ENCODE assay signal across 8 mouse cellular contexts in genomic region chr2:30133613-30134377, GRCm38 (mm10). TPM values are rescaled to one million over a fixed set of nuclear protein-coding genes. Genes with fewer than 3 reads are reported as not detected.
A peak's percentile ranks its signal among the peaks of the same experiment; 100 is the strongest.
DNase-seq lines count a peak whose midpoint lies in the region; ATAC-seq and TF ChIP-seq lines count a peak whose summit lies in the region.

Gene Tbc1d13 (plus strand): TSS chr2:30133746.

- peaks cover 33% of the 10 kb centered on the region for H3K36me3 ChIP-seq in embryonic facial prominence, embryonic 15.5 days
- peaks cover 35% of the 10 kb centered on the region for H3K36me3 ChIP-seq in limb, embryonic 14.5 days (ENCODE audit: control insufficient read depth, insufficient read depth, low read length)
- H3K36me3 ChIP-seq in midbrain, postnatal 0 days (ENCODE audit: insufficient read depth, low read length) = peaks cover 5% of the 10 kb centered on the region; the same call in 1 of the 2 replicates

- H3K9me3 ChIP-seq in embryonic facial prominence, embryonic 15.5 days (replicated peaks) = no peaks in the 10 kb centered on the region
- no peaks in the 10 kb centered on the region for H3K9me3 ChIP-seq in limb, embryonic 14.5 days (ENCODE audit: control insufficient read depth, low read length)
- H3K9me3 ChIP-seq in midbrain, postnatal 0 days (ENCODE audit: low read length) = no peaks in the 10 kb centered on the region

- DNase-seq in 416B (ENCODE audit: low read depth) = peak; percentile 98
- DNase-seq in heart, adult 8-10 months (ENCODE audit: low spot score) = peak; percentile 99
- DNase-seq in kidney, adult 9 months = peak; percentile 99
- DNase-seq in limb, embryonic 14.5 days (ENCODE audit: low spot score) = peak; percentile 94
- DNase-seq in midbrain, postnatal 0 days (ENCODE audit: low spot score) = peak; percentile 96
- DNase-seq in spleen, postnatal 14 days (ENCODE audit: low spot score in 2 of 2) = peak; percentile 97 to 98

- H3K27me3 ChIP-seq in embryonic facial prominence, embryonic 15.5 days = no peaks in the 10 kb centered on the region
- no peaks in the 10 kb centered on the region for H3K27me3 ChIP-seq in limb, embryonic 14.5 days (ENCODE audit: control insufficient read depth, insufficient read depth, low read length)
- H3K27me3 ChIP-seq in midbrain, postnatal 0 days (ENCODE audit: insufficient read depth, low read length) = no peaks in the 10 kb centered on the region

- H3K4me3 ChIP-seq in bone marrow, adult 2 months (replicated peaks; ENCODE audit: control insufficient read depth, low read depth, low read length) = peak within 1 kb of the TSS; percentile 90
- peak within 1 kb of the TSS; percentile 97 for H3K4me3 ChIP-seq in embryonic facial prominence, embryonic 15.5 days (replicated peaks)
- H3K4me3 ChIP-seq in limb, embryonic 14.5 days (replicated peaks; ENCODE audit: low read length) = peak within 1 kb of the TSS; percentile 87
- H3K4me3 ChIP-seq in midbrain, postnatal 0 days (ENCODE audit: low read depth, low read length) = peak within 1 kb of the TSS; percentile 78

- peak within 1 kb of the TSS; percentile 85 for H3K4me2 ChIP-seq in embryonic facial prominence, embryonic 15.5 days (replicated peaks)
- H3K4me2 ChIP-seq in limb, embryonic 14.5 days (replicated peaks; ENCODE audit: low read depth, low read length, severe bottlenecking) = peak within 1 kb of the TSS; percentile 96
- H3K4me2 ChIP-seq in midbrain, postnatal 0 days (ENCODE audit: low read depth, low read length, poor library complexity, severe bottlenecking) = peak within 1 kb of the TSS; percentile 90

- H3K4me1 ChIP-seq in bone marrow, adult 2 months (ENCODE audit: control insufficient read depth, insufficient read depth, low read length) = no peaks in the 10 kb centered on the region; the same call in 1 of the 2 replicates
- H3K4me1 ChIP-seq in embryonic facial prominence, embryonic 15.5 days = peaks cover 29% of the 10 kb centered on the region
- H3K4me1 ChIP-seq in limb, embryonic 14.5 days (ENCODE audit: control insufficient read depth, insufficient read depth, low read length) = peaks cover 21% of the 10 kb centered on the region
- H3K4me1 ChIP-seq in midbrain, postnatal 0 days (ENCODE audit: insufficient read depth, low read length) = peaks cover 11% of the 10 kb centered on the region; the same call in 1 of the 2 replicates

- no peak for TF ChIP-seq CTCF in bone marrow, adult 2 months (IDR thresholded peaks at IDR 0.05; ENCODE audit: control insufficient read depth, insufficient read depth, low read length)
- TF ChIP-seq CTCF in midbrain, postnatal 0 days (IDR thresholded peaks at IDR 0.05) = no peak

- TF ChIP-seq POLR2A in bone marrow, adult 2 months (IDR thresholded peaks at IDR 0.05; ENCODE audit: borderline replicate concordance, control insufficient read depth, low read depth, low read length) = peak; percentile 90
- TF ChIP-seq POLR2A in limb, embryonic 14.5 days (IDR thresholded peaks at IDR 0.05; ENCODE audit: borderline replicate concordance, extremely low read depth, insufficient read depth, insufficient read length) = peak; percentile 39; the same call in 1 of the 2 replicates

- peak within 1 kb of the TSS; percentile 63 for H3K9ac ChIP-seq in embryonic facial prominence, embryonic 15.5 days
- peak within 1 kb of the TSS; percentile 77 for H3K9ac ChIP-seq in limb, embryonic 14.5 days (ENCODE audit: low read depth, low read length, severe bottlenecking)
- H3K9ac ChIP-seq in midbrain, postnatal 0 days (replicated peaks; ENCODE audit: low read length, poor library complexity, severe bottlenecking) = peak within 1 kb of the TSS; percentile 79

- H3K27ac ChIP-seq in bone marrow, adult 2 months (ENCODE audit: control insufficient read depth, insufficient read depth, low read depth, low read length, poor library complexity) = peak within 1 kb of the TSS; percentile 68
- H3K27ac ChIP-seq in embryonic facial prominence, embryonic 15.5 days (replicated peaks) = peak within 1 kb of the TSS; percentile 88
- peak within 1 kb of the TSS; percentile 71 for H3K27ac ChIP-seq in limb, embryonic 14.5 days (replicated peaks; ENCODE audit: low read depth, low read length)
- H3K27ac ChIP-seq in midbrain, postnatal 0 days (ENCODE audit: low read depth, low read length) = peak within 1 kb of the TSS; percentile 80

- ATAC-seq in embryonic facial prominence, embryonic 15.5 days (ENCODE audit: insufficient number of reproducible peaks, low FRiP score, low TSS enrichment, low read depth) = peak; percentile 94
- ATAC-seq in limb, embryonic 14.5 days (ENCODE audit: low FRiP score, low read depth) = peak; percentile 97
- peak; percentile 93 for ATAC-seq in midbrain, postnatal 0 days (ENCODE audit: low FRiP score)

- under 1% methylated on average over 46 of the region's 46 CpGs for WGBS in bone marrow, adult 2 months
- under 1% methylated on average over 46 of the region's 46 CpGs for WGBS in embryonic facial prominence, embryonic 15.5 days
- 1% methylated on average over 36 of the region's 46 CpGs for WGBS in limb, embryonic 14.5 days
- WGBS in midbrain, postnatal 0 days = under 1% methylated on average over 46 of the region's 46 CpGs

RNA-seq across cellular contexts. Expression of gene Tbc1d13, which starts in this region (rescaled TPM):
- 17.1 and 27.3 TPM in 2 replicates for polyA plus RNA-seq in bone marrow, adult 2 months (2011; ENCODE audit: insufficient read depth, insufficient read length, low replicate concordance, missing spikeins)
- 6.9 and 9.3 TPM in 2 replicates for polyA plus RNA-seq in embryonic facial prominence, embryonic 15.5 days (2015; fragmentation: Nextera tagmentation; extraction: Ambion mirVana)
- 10 to 100 TPM; 14.8 to 19.9 (median 17.6) TPM for total RNA-seq in heart, adult 8-10 months (2022)
- polyA plus RNA-seq in limb, embryonic 14.5 days (2012; rRNA removed) = 49.9 and 62.9 TPM in 2 replicates
- polyA plus RNA-seq in limb, embryonic 14.5 days (2014; fragmentation: Nextera tagmentation; extraction: Ambion mirVana) = 10.4 and 10.7 TPM in 2 replicates
- total RNA-seq in midbrain, postnatal 0 days (2014; rRNA removed) = 141 and 168 TPM in 2 replicates
- 8.1 and 10.6 TPM in 2 replicates for polyA plus RNA-seq in midbrain, postnatal 0 days (2015; fragmentation: Nextera tagmentation; extraction: Ambion mirVana)

Comparison
In these comparisons a context has a peak if more than half of its experiments do, and no peak if none do; other contexts are left out.
1. Peak in every context shown above with its lines: DNase-seq, ATAC-seq, H3K4me3 ChIP-seq and H3K27ac ChIP-seq.